Mouse (Mus musculus) embryonic facial prominence, embryonic 11.5 days (tissue): Measurements from ENCODE around the gene Slc4a1ap. TPM values are rescaled to one million over a fixed set of nuclear protein-coding genes. Genes with fewer than 3 reads are reported as not detected.
A peak's percentile ranks its signal among the peaks of the same experiment; 100 is the strongest.
"Not testable (repeated sequence)": the region's sequence is repeated elsewhere in the genome, so short reads cannot be mapped to it uniquely, and the experiment has no call there.

ENCODE experiments used
- ATAC-seq: fragments of 200-750 bp; cut with Nextera tagmentation; replicated peaks from 2 replicates; pipeline ENCODE4 v1.8.0; 2017; ENCODE audit warnings: low read depth; ENCODE audit not compliant: insufficient number of reproducible peaks, low FRiP score, low TSS enrichment
- DNase-seq: peaks from one replicate; pipeline ENCODE4 v3.0.0-alpha.2; 2015; ENCODE audit warnings: low spot score
- H3K27ac ChIP-seq: fragments of 300-500 bp; sonication (generic); replicated peaks from 2 replicates; pipeline ENCODE4 v1.5.1; 2014; ENCODE audit warnings: mild to moderate bottlenecking, low read depth, low read length, control low read depth
- H3K27me3 ChIP-seq: fragments of 300-500 bp; sonication (generic); 2 replicates; pipeline ENCODE4 v1.6.1; 2014; ENCODE audit warnings: mild to moderate bottlenecking, low read length, moderate library complexity, mixed read lengths; ENCODE audit not compliant: control insufficient read depth, insufficient read depth
- H3K36me3 ChIP-seq: fragments of 300-500 bp; sonication (generic); replicated peaks from 2 replicates; pipeline ENCODE4 v1.6.1; 2014; ENCODE audit warnings: low read depth, mild to moderate bottlenecking, low read length, moderate library complexity, mixed read lengths; ENCODE audit not compliant: control insufficient read depth, insufficient read depth
- H3K4me1 ChIP-seq: fragments of 300-500 bp; sonication (generic); 2 replicates; pipeline ENCODE4 v1.6.1; 2014; ENCODE audit warnings: low read length, mixed read lengths; ENCODE audit not compliant: control insufficient read depth, insufficient read depth
- H3K4me2 ChIP-seq: fragments of 300-500 bp; sonication (generic); 2 replicates; pipeline ENCODE4 v1.6.1; 2014; ENCODE audit warnings: low read depth, mild to moderate bottlenecking, control low read depth, low read length, moderate library complexity
- H3K4me3 ChIP-seq: fragments of 300-500 bp; sonication (generic); 2 replicates; pipeline ENCODE4 v1.5.1; 2014; ENCODE audit warnings: low read depth, low read length, control low read depth
- H3K9ac ChIP-seq: fragments of 300-500 bp; sonication (generic); replicated peaks from 2 replicates; pipeline ENCODE4 v1.6.1; 2014; ENCODE audit warnings: mild to moderate bottlenecking, control low read depth, low read length
- H3K9me3 ChIP-seq: fragments of 300-500 bp; sonication (generic); replicated peaks from 2 replicates; pipeline ENCODE4 v1.6.1; 2016; ENCODE audit warnings: mild to moderate bottlenecking, low read length, inconsistent platforms, mixed read lengths; ENCODE audit not compliant: control insufficient read depth
- whole genome bisulfite sequencing: fragments of 180-500 bp; shearing (Covaris S2); extraction: QIAGEN DNeasy Blood & Tissue Kit; methylation state at CpG from one replicate; pipeline ENCODE4 v1.1.7; 2014; 5-methylcytosine and 5-hydroxymethylcytosine counted together
- polyA plus RNA-seq: library from polyadenylated mRNA; unstranded; fragments of >200 nt; fragmentation: Nextera tagmentation; extraction: Ambion mirVana; gene quantifications from 2 replicates; pipeline ENCODE4 v1.2.1, GENCODE M21; 2014

Slc4a1ap gene
- polyA plus RNA-seq, 1 experiment from 2014 or later: 26.2 TPM

DNA sequence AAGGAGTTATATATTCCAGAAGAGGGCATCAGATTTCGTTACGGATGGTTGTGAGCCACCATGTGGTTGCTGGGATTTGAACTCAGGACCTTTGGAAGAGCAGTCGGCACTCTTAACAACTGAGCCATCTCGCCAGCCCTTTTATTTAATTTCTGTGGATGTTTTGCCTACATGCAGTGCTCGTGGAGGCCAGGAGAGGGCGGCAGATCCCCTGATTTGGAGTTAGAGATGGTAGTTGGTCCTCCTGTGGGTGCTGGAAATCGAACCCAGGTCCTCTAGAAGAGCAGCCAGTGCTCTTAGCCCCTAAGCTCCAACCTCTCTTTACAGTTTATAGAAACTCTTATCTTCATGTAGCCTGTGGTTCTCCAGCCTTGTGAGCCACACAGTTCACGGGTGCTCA lies 61.9 kb downstream of the Slc4a1ap start:
- ATAC-seq, DNase-seq: not testable (repeated sequence)

DNA sequence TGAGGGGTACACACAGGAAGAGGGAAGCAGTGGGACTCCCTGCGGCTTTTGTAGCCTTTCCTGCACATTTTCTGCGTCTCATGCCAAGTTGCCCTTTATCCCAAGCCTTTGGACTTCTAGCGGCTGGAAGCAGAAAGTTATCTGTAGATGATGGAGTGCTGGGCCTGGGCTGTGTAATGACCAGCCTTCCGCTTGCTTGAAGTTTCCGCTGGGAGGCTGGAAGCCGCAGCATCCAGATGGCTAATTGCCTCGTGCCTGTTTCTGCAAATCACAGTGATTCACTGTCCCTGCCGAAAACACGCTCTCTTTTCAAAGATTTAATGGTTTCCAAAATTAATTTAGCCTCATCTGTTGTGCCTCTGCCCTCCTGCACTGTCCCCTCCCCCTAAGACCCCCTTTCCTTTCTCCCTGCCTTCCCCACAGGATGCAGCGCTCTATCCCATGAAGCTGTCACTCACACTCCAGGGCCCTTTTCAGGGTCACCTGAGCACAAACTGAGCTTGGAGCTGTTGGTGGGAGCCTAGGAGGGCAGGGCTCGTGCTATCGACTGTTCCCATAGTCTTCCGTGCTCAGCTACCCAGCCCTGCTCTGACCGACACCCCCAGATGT lies 63.0 kb downstream of the Slc4a1ap start:
- ATAC-seq: no peak
- no peak overlapping the region for H3K27ac ChIP-seq
- no peaks in the 10 kb centered on the region for H3K36me3 ChIP-seq
- DNase-seq: peak; percentile 24
- H3K4me2 ChIP-seq: no peak overlapping the region
- no peaks in the 10 kb centered on the region for H3K27me3 ChIP-seq
- no peak overlapping the region for H3K4me3 ChIP-seq
- WGBS: 57% methylated on average over 14 of the region's 14 CpGs
- no peaks in the 10 kb centered on the region for H3K4me1 ChIP-seq
- H3K9ac ChIP-seq: no peak overlapping the region
- H3K9me3 ChIP-seq: no peaks in the 10 kb centered on the region

More for the DNA sequence above, 61.9 kb downstream of the Slc4a1ap start:
- not testable (repeated sequence) for H3K27me3 ChIP-seq, H3K36me3 ChIP-seq, H3K4me2 ChIP-seq, H3K27ac ChIP-seq, H3K4me1 ChIP-seq, H3K9ac ChIP-seq, H3K9me3 ChIP-seq, H3K4me3 ChIP-seq
- WGBS: 83% methylated on average over 8 of the region's 8 CpGs

DNA sequence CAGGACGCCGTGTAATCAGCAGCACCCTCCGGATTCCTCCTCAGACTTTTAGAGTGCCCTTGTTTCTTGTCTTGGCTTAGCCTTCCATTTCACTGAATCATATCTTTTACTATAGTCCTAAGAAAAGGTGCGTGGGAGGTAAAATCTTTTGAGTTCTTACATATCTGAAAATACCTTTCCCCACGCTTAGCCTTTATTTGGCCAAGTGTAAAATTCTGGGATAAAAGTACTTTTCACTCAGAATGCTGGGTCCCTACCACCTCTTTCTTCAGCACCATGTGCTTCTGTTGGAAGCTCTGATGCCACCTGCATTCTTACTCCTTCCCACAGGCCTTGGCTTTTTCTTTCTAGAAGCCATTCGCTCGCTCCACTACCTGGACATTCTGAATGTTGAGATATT lies 64.3 kb downstream of the Slc4a1ap start:
- H3K4me1 ChIP-seq: no peaks in the 10 kb centered on the region
- no peaks in the 10 kb centered on the region for H3K9me3 ChIP-seq
- WGBS: 98% methylated on average over 7 of the region's 7 CpGs
- ATAC-seq: no peak
- no peak for DNase-seq
- no peak overlapping the region for H3K27ac ChIP-seq
- no peaks in the 10 kb centered on the region for H3K36me3 ChIP-seq
- no peak overlapping the region for H3K4me2 ChIP-seq
- no peak overlapping the region for H3K9ac ChIP-seq
- no peak overlapping the region for H3K4me3 ChIP-seq
- H3K27me3 ChIP-seq: no peaks in the 10 kb centered on the region

DNA sequence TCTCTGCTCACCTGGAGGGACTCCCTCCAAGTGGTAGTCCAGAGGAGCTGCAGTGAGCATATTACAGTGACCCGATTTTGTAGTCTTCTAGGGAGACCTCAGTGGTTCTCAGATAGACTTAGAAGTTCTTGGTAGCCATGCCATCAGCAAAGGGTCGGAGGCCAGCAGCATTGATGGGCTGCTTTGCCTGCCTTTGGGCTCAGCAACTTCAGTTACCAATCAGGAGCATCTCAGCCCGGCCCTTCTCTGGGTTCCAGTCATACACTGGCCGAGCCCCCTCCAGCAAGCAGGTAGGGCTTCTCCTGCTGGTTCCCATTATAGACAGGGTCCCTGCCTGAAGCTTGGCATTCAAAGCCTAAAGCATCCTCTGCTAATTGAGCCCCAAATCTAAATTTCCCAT lies 69.1 kb downstream of the Slc4a1ap start:
- ATAC-seq: no peak
- Histone ChIP-seq H3K36me3 (no peaks in the 10 kb centered on the region), H3K27ac (no peak overlapping the region), H3K9me3 (no peaks in the 10 kb centered on the region), H3K27me3 (no peaks in the 10 kb centered on the region), H3K4me1 (no peaks in the 10 kb centered on the region), H3K9ac (no peak overlapping the region), H3K4me2 (no peak overlapping the region), H3K4me3 (no peak overlapping the region)
- WGBS: 56% methylated on average over 4 of the region's 4 CpGs
- no peak for DNase-seq

DNA sequence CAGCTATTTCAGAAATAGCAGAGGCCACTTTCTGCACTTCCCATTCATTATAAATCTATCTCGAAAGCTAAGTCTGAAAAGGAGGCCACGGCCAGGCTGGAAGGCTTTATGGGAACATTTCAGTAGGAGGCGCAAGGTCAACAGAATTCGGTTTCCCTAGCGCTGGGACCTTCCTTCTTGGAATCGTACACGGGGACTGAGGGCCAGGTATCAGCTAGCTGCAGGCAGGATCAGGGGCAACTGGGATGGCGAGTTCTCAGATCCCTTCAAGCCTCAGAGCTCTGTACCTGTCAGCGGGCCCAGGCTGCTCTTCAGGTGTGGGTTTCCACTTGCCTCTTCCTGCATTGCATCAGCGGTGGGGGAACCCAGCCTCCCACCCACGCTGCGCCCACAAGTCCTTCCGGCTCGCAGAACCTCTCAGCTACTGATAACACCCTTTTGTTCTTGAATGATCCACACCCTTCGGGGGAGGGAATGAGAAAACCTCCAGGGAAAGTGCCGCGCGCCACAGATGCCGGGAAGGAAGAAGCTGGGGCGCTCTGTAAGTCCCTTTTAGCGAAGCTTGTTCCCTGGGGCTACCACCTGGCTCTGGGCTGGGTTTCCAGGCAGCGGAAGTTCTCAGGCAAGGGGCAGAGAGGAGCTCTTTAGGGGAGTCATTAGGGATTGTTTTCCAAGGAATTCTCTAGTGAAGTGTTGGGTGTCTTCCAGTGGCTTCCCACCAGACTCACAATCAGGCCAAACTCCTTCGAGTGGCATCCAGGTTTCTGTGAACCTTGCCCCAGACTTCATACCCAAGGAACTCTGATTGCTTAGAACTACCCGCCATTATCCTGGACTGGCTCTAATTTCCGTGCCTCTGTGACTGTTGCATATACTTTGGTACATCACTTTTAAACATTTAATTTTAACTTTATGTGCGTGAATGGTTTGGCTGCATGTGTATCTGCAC lies 70.0 kb downstream of the Slc4a1ap start, which contains the start of gene Mrpl33:
Mrpl33 (plus strand) TSS at position 455 of the 949 bp plus-strand sequence.
- no peaks in the 10 kb centered on the region for H3K36me3 ChIP-seq
- H3K9ac ChIP-seq: peak within 1 kb of the TSS; percentile 35
- peak within 1 kb of the TSS; percentile 14; the same call in 1 of the 2 replicates for H3K4me3 ChIP-seq
- no peaks in the 10 kb centered on the region for H3K27me3 ChIP-seq
- ATAC-seq: 0 out of 2 replicates have a peak, but pooled peaks have one; percentile 56
- no peaks in the 10 kb centered on the region for H3K9me3 ChIP-seq
- 7% methylated on average over 26 of the region's 26 CpGs for WGBS
- H3K4me1 ChIP-seq: no peaks in the 10 kb centered on the region
- no peak within 1 kb of the TSS for H3K27ac ChIP-seq
- DNase-seq: peak; percentile 66
- H3K4me2 ChIP-seq: peak within 1 kb of the TSS; percentile 43

DNA sequence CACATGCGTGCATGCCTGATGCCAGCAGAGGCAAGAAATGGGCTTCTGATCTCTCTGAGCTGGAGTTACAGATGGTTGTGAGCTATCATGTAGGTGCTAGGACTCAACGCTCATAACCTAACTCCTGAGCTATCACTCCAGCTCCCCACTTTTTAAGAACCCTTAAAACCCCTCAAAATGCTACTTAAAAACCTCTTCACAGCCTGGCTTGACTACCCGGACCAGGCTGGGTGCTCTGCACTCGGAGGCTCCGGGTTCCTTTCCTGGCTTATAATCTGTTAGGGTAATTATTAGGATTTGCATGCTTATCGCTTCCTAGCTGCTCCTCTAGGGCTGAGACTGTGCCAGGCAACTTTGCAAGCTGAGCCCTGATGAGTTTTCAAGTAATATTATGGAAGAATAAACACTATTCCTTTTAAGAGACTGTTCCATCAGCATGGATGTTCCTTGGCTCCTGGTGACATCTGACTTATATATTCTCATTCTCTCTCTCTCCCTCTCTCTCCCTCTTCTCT lies 70.7 kb downstream of the Slc4a1ap start:
- WGBS: 79% methylated on average over 6 of the region's 6 CpGs
- H3K9me3 ChIP-seq: no peaks in the 10 kb centered on the region
- H3K27ac ChIP-seq: no peak overlapping the region
- no peaks in the 10 kb centered on the region for H3K27me3 ChIP-seq
- H3K4me3 ChIP-seq: no peak overlapping the region
- no peak overlapping the region for H3K9ac ChIP-seq
- H3K4me1 ChIP-seq: no peaks in the 10 kb centered on the region
- H3K36me3 ChIP-seq: no peaks in the 10 kb centered on the region
- no peak for DNase-seq
- H3K4me2 ChIP-seq: no peak overlapping the region
- ATAC-seq: no peak

DNA sequence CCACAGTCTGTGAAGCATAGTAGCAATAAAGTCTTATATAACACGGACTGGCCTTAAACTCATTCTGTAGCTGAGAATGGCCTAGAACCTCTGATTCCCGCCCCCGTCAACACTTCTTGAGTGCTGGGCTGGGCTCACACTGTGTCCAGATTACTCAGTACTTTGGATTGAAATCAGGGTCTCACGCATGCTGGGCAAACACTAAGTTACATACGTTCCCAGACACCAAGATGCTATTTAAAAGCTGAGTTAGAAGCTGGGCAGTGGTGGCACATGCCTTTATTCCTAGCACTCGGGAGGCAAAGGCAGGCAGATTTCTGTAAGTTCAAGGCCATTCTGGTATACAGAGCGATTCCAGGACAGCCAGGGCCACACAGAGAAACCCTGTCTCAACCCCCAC lies 71.3 kb downstream of the Slc4a1ap start:
- no peak overlapping the region for H3K9ac ChIP-seq
- H3K9me3 ChIP-seq: no peaks in the 10 kb centered on the region
- DNase-seq (no peak), ATAC-seq (no peak)
- no peak overlapping the region for H3K27ac ChIP-seq
- WGBS: 81% methylated on average over 7 of the region's 7 CpGs
- no peaks in the 10 kb centered on the region for H3K27me3 ChIP-seq
- H3K36me3 ChIP-seq: no peaks in the 10 kb centered on the region
- H3K4me2 ChIP-seq: no peak overlapping the region
- H3K4me3 ChIP-seq: no peak overlapping the region
- H3K4me1 ChIP-seq: no peaks in the 10 kb centered on the region

DNA sequence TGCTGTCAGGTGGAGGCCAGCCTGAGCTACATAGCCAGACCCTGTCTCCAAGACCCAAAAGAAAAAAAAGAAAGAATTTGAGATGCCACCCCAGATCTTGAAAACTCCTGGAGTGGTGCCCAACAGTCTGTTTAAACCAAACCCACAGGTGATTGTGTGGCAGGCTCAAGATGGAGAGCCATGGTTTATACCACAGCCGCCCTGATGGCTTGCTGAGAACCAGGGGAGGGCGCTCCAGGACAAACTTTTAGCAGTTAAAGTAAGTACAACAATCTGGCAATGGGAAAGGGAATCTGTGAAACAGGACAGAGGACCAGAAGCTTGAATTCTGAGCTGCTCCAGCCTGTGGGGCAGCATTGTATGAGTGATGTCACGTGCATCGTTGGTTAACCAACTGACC lies 71.8 kb downstream of the Slc4a1ap start:
- 57% methylated on average over 4 of the region's 4 CpGs for WGBS
- no peaks in the 10 kb centered on the region for H3K27me3 ChIP-seq
- H3K36me3 ChIP-seq: no peaks in the 10 kb centered on the region
- H3K9ac ChIP-seq: no peak overlapping the region
- H3K4me3 ChIP-seq: no peak overlapping the region
- DNase-seq: peak; percentile 54
- no peaks in the 10 kb centered on the region for H3K9me3 ChIP-seq
- no peak for ATAC-seq
- no peak overlapping the region for H3K27ac ChIP-seq
- H3K4me1 ChIP-seq: no peaks in the 10 kb centered on the region
- H3K4me2 ChIP-seq: no peak overlapping the region
